Mouse (Mus musculus) midbrain, postnatal 0 days (tissue): ENCODE results near the gene Mrgprb1. TPM values are rescaled to one million over a fixed set of nuclear protein-coding genes. Genes with fewer than 3 reads are reported as not detected.
"Not testable (repeated sequence)": the region's sequence is repeated elsewhere in the genome, so short reads cannot be mapped to it uniquely, and the experiment has no call there.

ENCODE experiments used
- ATAC-seq: fragments of 200-750 bp; cut with Nextera tagmentation; 2 replicates; pipeline ENCODE4 v1.8.0; 2017; ENCODE audit warnings: moderate number of reproducible peaks, mild to moderate bottlenecking, moderate TSS enrichment, moderate library complexity; ENCODE audit not compliant: low FRiP score
- DNase-seq: peaks from one replicate; pipeline ENCODE4 v3.0.0-alpha.2; 2015; ENCODE audit warnings: low spot score
- H3K27ac ChIP-seq: fragments of 300-500 bp; sonication (generic); 2 replicates; pipeline ENCODE4 v1.5.1; 2014; ENCODE audit warnings: low read depth, mild to moderate bottlenecking, low read length, mixed read lengths
- H3K27me3 ChIP-seq: fragments of 300-500 bp; sonication (generic); 2 replicates; pipeline ENCODE4 v1.6.1; 2014; ENCODE audit warnings: low read length, control low read depth, mixed read lengths; ENCODE audit not compliant: insufficient read depth
- H3K36me3 ChIP-seq: fragments of 300-500 bp; sonication (generic); 2 replicates; pipeline ENCODE4 v1.6.1; 2014; ENCODE audit warnings: low read length, control low read depth, mixed read lengths; ENCODE audit not compliant: insufficient read depth
- H3K4me1 ChIP-seq: fragments of 300-500 bp; sonication (generic); 2 replicates; pipeline ENCODE4 v1.6.1; 2014; ENCODE audit warnings: mild to moderate bottlenecking, control low read depth, antibody characterized with exemption, low read length, mixed read lengths; ENCODE audit not compliant: insufficient read depth
- H3K4me2 ChIP-seq: fragments of 300-500 bp; sonication (generic); 2 replicates; pipeline ENCODE4 v1.6.1; 2014; ENCODE audit warnings: low read depth, mild to moderate bottlenecking, low read length, mixed read lengths; ENCODE audit not compliant: poor library complexity, severe bottlenecking
- H3K4me3 ChIP-seq: fragments of 300-500 bp; sonication (generic); 2 replicates; pipeline ENCODE4 v1.5.1; 2014; ENCODE audit warnings: low read depth, mild to moderate bottlenecking, low read length, moderate library complexity
- H3K9ac ChIP-seq: fragments of 300-500 bp; sonication (generic); replicated peaks from 2 replicates; pipeline ENCODE4 v1.6.1; 2014; ENCODE audit warnings: mild to moderate bottlenecking, low read length, moderate library complexity, mixed read lengths; ENCODE audit not compliant: poor library complexity, severe bottlenecking
- H3K9me3 ChIP-seq: fragments of 300-500 bp; sonication (generic); 2 replicates; pipeline ENCODE4 v1.6.1; 2016; ENCODE audit warnings: low read length, control low read depth
- CTCF ChIP-seq: IDR thresholded peaks from 2 replicates; pipeline ENCODE4 v1.5.1; 2016; ENCODE audit warnings: antibody characterized with exemption, mild to moderate bottlenecking
- WGBS: fragments of 180-500 bp; shearing (Covaris S2); extraction: QIAGEN DNeasy Blood & Tissue Kit; methylation state at CpG from one replicate; pipeline ENCODE4 v1.1.7; 2014; 5-methylcytosine and 5-hydroxymethylcytosine counted together
- polyA plus RNA-seq: library from polyadenylated mRNA; unstranded; fragments of >200 nt; fragmentation: Nextera tagmentation; extraction: Ambion mirVana; gene quantifications from 2 replicates; pipeline ENCODE4 v1.2.1, GENCODE M21; 2015
- total RNA-seq: library from RNA; depleted of rRNA; stranded (reverse); fragments of >200 nt; gene quantifications from 2 replicates; pipeline ENCODE4 v1.2.3, GENCODE M21; 2014; rRNA removed

Mrgprb1 gene
- 0.11 TPM in 1 of 2 replicates, not detected in the other for total RNA-seq
- polyA plus RNA-seq = not detected in 2 replicates

GRCm38 (mm10) chr7:48456242-48456641 is at the start of gene Mrgprb1:
TSS of gene Mrgprb1 (minus strand) at chr7:48456342.
- Histone ChIP-seq H3K27ac (no peak within 1 kb of the TSS), H3K4me2 (no peak within 1 kb of the TSS), H3K9me3 (peaks cover 17% of the 10 kb centered on the region; the same call in 1 of the 2 replicates), H3K4me3 (no peak within 1 kb of the TSS), H3K9ac (no peak within 1 kb of the TSS), H3K27me3 (no peaks in the 10 kb centered on the region), H3K36me3 (no peaks in the 10 kb centered on the region), H3K4me1 (no peaks in the 10 kb centered on the region)
- TF ChIP-seq CTCF = no peak
- WGBS = 86% methylated on average over 3 of the region's 3 CpGs
- DNase-seq = no peak
- ATAC-seq = no peak

- no peaks in the 10 kb centered on the region for H3K27me3 ChIP-seq
- DNase-seq = no peak
- no peak within 1 kb of the TSS for H3K27ac ChIP-seq
- no peaks in the 10 kb centered on the region for H3K4me1 ChIP-seq
- H3K9me3 ChIP-seq = peaks cover 27% of the 10 kb centered on the region
- H3K36me3 ChIP-seq = no peaks in the 10 kb centered on the region
- no peak for ATAC-seq
- H3K4me2 ChIP-seq = no peak within 1 kb of the TSS
- H3K9ac ChIP-seq = no peak within 1 kb of the TSS
- no peak within 1 kb of the TSS for H3K4me3 ChIP-seq
- no peak for TF ChIP-seq CTCF
These were observed 43.1 kb upstream of the Mrgprb1 start, which contains the start of gene Mrgprx2 for GRCm38 (mm10) chr7:48499221-48499620. TSS of gene Mrgprx2 (minus strand) at chr7:48499321.

- Histone ChIP-seq H3K4me2 (no peak overlapping the region), H3K4me3 (no peak overlapping the region), H3K36me3 (no peaks in the 10 kb centered on the region), H3K4me1 (no peaks in the 10 kb centered on the region), H3K27me3 (no peaks in the 10 kb centered on the region), H3K9me3 (peaks cover 12% of the 10 kb centered on the region; the same call in 1 of the 2 replicates), H3K27ac (no peak overlapping the region), H3K9ac (no peak overlapping the region)
- TF ChIP-seq CTCF = no peak
- no peak for DNase-seq
- ATAC-seq = no peak
- WGBS = 61% methylated on average over 3 of the region's 3 CpGs
These were observed 19.6 kb downstream of the Mrgprb1 start for GRCm38 (mm10) chr7:48436581-48436980.

- not testable (repeated sequence) for H3K27me3 ChIP-seq, DNase-seq, ATAC-seq, H3K27ac ChIP-seq, H3K4me1 ChIP-seq, H3K36me3 ChIP-seq, H3K4me2 ChIP-seq, H3K4me3 ChIP-seq, H3K9ac ChIP-seq
- 82% methylated on average over 3 of the region's 3 CpGs for WGBS
- H3K9me3 ChIP-seq = peaks cover 12% of the 10 kb centered on the region; the same call in 1 of the 2 replicates
These were observed 20.2 kb downstream of the Mrgprb1 start for GRCm38 (mm10) chr7:48435936-48436335.

Other genes with a start within 250 kb of the Mrgprb1 start
- gene Mrgprb8, start 67.8 kb downstream of the Mrgprb1 start, total RNA-seq = not detected in 2 replicates
- not detected in 2 replicates for gene Mrgprb8, start 67.8 kb downstream of the Mrgprb1 start, polyA plus RNA-seq
- not detected in 2 replicates for gene Mrgprx2, start 43.0 kb upstream of the Mrgprb1 start, total RNA-seq
- not detected in 2 replicates for gene Mrgprx2, start 43.0 kb upstream of the Mrgprb1 start, polyA plus RNA-seq
- not detected in 2 replicates for gene Mrgprb2, start 101.7 kb upstream of the Mrgprb1 start, total RNA-seq
- gene Mrgprb2, start 101.7 kb upstream of the Mrgprb1 start, polyA plus RNA-seq = not detected in 2 replicates
- not detected in 2 replicates for gene Mrgprb3, start 187.5 kb upstream of the Mrgprb1 start, total RNA-seq
- not detected in 2 replicates for gene Mrgprb3, start 187.5 kb upstream of the Mrgprb1 start, polyA plus RNA-seq